Mouse (Mus musculus): ENCODE measurements around the gene Iffo2.

Iffo2 gene

GRCm38 (mm10) chr4:139581427-139582051 is 51.2 kb downstream of the Iffo2 start:
- WGBS, result 16% methylated on average over 6 of the region's 6 CpGs

GRCm38 (mm10) chr4:139582346-139582745 is 52.0 kb downstream of the Iffo2 start:
- WGBS, result 70% methylated on average over 6 of the region's 6 CpGs

GRCm38 (mm10) chr4:139582903-139583302 is 52.6 kb downstream of the Iffo2 start:
- WGBS, result 50% methylated on average over 3 of the region's 3 CpGs

GRCm38 (mm10) chr4:139583629-139584245 is 53.4 kb downstream of the Iffo2 start:
- 73% methylated on average over 11 of the region's 11 CpGs for WGBS

DNA sequence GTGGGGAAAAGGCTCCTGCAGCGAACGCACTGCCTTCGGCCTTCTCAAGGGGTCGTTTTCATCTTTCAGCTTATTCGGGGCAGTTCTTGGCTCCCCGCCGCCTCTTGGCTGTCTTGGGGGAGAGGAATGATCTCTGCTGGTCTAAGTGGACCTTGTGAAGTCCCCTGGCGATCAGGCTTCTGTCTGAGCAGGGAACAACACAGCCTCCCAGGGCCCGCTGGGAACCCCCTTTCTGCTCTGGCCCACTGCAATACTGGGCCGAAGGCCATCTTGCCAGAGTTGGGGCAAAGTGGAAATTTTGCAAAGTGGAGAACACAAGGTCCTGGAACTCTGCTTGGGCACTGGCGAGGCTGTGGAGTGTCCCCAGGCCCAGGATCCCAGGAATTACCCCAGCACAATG is 54.4 kb downstream of the Iffo2 start:
- 59% methylated on average over 11 of the region's 11 CpGs for WGBS

DNA sequence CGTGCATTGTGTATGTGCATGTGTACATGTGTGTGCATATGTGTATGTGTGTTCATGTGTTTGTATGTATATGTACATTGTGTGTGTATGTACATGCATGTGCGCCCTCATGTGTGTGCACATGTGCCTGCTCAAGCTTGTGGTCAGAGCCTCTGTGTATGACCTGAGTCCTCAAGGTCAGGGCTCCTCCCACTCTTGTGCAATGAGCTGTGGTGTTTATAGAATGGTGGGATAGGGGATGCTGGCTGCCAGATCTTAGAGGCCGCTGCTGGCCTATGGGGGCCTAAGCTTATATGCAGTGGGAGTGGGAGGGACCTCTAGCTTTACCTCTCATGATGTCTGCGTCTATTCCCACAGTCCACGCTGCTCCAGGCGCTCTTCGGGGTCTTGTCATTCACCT is 55.4 kb downstream of the Iffo2 start:
- WGBS, result 89% methylated on average over 7 of the region's 7 CpGs

- 71% methylated on average over 4 of the region's 4 CpGs for WGBS
Observed at GRCm38 (mm10) chr4:139587370-139587769, 57.0 kb downstream of the Iffo2 start.

DNA sequence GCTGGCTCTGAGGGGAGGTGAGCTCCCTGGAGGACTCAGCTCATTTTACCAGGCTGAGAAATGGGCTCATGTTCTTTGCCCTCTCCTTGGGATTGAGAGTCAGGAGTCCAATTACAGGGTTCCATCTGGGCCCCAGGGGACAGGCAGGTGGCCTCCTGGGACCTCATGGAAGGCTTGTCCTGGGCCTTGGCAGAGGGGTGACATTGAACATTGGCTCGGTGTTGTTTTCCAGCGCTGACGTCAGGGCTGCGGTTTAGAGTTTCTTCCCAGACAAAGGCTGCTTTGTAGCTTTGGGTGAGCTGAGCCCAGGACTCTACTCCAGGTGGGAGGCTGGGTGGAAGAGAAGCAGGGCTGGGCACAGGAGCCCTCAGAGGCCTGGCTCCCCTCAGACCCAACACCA is 57.4 kb downstream of the Iffo2 start:
- WGBS, result 63% methylated on average over 4 of the region's 4 CpGs

DNA sequence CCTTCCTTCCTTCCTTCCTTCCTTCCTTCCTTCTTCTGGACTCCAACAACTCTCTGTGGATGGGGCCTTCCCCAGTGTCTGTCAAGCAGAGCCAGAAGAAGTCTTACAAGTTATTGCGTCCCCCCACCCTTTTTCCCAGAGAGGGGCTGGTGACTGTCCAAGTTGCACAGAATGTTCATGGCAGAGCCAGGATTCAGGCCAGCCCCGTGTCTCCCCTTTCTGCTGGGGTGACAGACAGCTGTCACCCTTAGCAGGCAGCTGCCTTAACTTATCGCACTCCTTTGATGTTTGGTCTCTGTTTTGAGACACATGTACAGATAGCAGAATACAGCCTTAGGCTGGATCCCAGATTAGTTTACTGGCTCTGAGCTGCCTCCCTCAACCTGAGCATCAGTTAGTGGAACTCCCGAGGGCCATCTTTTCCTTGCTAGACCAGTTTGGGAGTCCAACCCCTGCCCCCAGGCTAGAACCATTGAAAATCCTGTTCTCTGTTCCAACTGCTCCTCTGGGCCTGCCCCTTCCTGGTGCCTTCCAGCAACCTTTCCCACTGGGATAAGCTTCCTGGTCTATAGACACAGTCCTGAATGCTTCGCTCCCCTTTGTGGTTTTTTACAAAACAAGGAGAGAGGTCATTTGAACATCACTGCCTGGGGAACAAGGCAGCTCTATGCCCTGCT is 59.1 kb downstream of the Iffo2 start:
- WGBS, result 70% methylated on average over 5 of the region's 5 CpGs

GRCm38 (mm10) chr4:139590446-139590845 is 60.1 kb downstream of the Iffo2 start:
- 76% methylated on average over 4 of the region's 4 CpGs for WGBS

- 70% methylated on average over 7 of the region's 7 CpGs for WGBS
Observed at GRCm38 (mm10) chr4:139592895-139593294, 62.5 kb downstream of the Iffo2 start.

- 75% methylated on average over 6 of the region's 6 CpGs for WGBS
Observed at GRCm38 (mm10) chr4:139593383-139593782, 63.0 kb downstream of the Iffo2 start.

DNA sequence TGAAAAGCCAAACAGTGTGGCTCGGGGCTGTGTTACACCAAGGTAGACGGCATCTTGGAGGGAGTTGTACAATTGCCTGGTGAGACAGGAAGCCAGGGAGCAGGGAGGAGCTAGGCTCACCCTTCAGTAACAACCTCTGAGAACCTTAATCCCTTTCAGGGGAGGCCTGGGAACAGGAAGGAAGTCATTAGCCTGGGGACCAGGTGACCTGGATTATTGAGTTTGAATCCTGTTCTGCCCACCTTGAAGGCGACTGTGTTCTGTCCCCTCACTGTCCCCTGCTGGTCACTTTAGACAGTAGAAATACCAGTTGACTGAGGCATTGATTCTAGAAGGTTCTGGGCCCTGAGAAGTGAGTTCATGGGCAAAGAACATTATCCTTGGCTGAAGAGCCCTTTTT is 63.7 kb downstream of the Iffo2 start:
- WGBS, result 74% methylated on average over 3 of the region's 3 CpGs

GRCm38 (mm10) chr4:139596715-139597114 is 66.4 kb downstream of the Iffo2 start:
- WGBS, result 64% methylated on average over 9 of the region's 9 CpGs

GRCm38 (mm10) chr4:139597286-139598284 is 67.2 kb downstream of the Iffo2 start:
- 63% methylated on average over 20 of the region's 20 CpGs for WGBS

GRCm38 (mm10) chr4:139598356-139598755 is 68.0 kb downstream of the Iffo2 start:
- WGBS, result 32% methylated on average over 13 of the region's 13 CpGs

DNA sequence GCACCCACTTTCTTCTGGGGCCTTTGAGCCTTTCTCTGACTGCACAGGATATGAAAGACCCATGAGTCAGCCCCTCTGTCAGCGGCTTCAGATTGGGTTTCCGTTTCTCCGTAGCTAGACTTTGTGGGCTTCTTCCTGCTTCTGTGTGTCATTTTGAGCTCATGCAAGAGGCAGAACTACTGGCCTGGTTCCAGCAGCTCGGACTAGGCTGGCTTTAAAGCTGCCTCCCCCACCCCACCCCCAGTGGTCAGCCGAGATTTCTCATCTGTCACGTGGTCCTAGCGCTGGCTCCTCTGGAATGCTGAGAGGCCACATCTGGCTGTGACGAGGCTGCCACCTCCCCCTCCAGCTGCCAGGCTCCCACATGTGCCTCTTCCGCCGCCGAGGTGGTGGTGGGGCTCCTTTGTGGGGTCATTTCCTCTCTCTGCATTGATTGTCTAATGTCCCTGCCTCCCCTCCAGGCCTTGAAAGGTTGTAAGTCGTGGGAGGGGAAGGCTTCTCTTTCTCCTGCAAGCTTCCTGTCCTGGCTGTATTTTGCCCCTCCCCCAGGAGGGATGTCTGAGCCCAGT is 68.7 kb downstream of the Iffo2 start:
- 2% methylated on average over 12 of the region's 12 CpGs for WGBS

- WGBS, result 49% methylated on average over 7 of the region's 7 CpGs
Observed at GRCm38 (mm10) chr4:139601519-139602356, 71.4 kb downstream of the Iffo2 start.

GRCm38 (mm10) chr4:139602357-139603244 is 72.3 kb downstream of the Iffo2 start, which contains the start of gene Gm21969:
Gm21969 (plus strand) TSS chr4:139603186.
- 59% methylated on average over 14 of the region's 14 CpGs for WGBS

All from cerebral cortex, adult 2 months (tissue).